Mouse (Mus musculus) erythroblast, embryonic 14.5 days (primary cell): ENCODE measurements around the gene Abhd17a.

Experiments used
- GATA1 ChIP-seq: IDR thresholded peaks from 2 replicates; pipeline ENCODE4 v1.6.1; 2012; ENCODE audit warnings: low read length, inconsistent platforms, mixed read lengths
- TAL1 ChIP-seq: IDR thresholded peaks from 3 replicates; pipeline ENCODE4 v1.6.1; 2012; ENCODE audit warnings: low read length, inconsistent platforms, mixed read lengths

GRCm38 (mm10) chr10:80574896-80575295 is 15.2 kb downstream of the Abhd17a start:
- TF ChIP-seq GATA1 (no peak), TAL1 (no peak)
